Comparison of ENCODE assay signal across 17 mouse cellular contexts in genomic region chr4:117330132-117330531, GRCm38 (mm10).
A peak's percentile ranks its signal among the peaks of the same experiment; 100 is the strongest.
DNase-seq lines count a peak whose midpoint lies in the region; ATAC-seq and TF ChIP-seq lines count a peak whose summit lies in the region.
"Had no signal": no experiment of that assay in that cellular context is flagged by ENCODE, and none has a peak within 500 bp of the region (broad histone marks: within the 10 kb centered on the region; RNA-seq: fewer than 3 reads in every experiment).

No protein-coding gene starts in this region.

- WGBS in liver, adult 2 months: 28% methylated on average over 3 of the region's 3 CpGs
- 82% methylated on average over 3 of the region's 3 CpGs for WGBS in liver, postnatal 0 days (ENCODE audit: insufficient replicate concordance)
- WGBS in intestine, embryonic 15.5 days: 43% methylated on average over 3 of the region's 3 CpGs
- 79% methylated on average over 3 of the region's 3 CpGs for WGBS in midbrain, embryonic 16.5 days

- no peak for TF ChIP-seq POLR2A in liver, adult 2 months (IDR thresholded peaks at IDR 0.05; ENCODE audit: extremely low read depth, insufficient read depth, low read length)

- no peaks in the 10 kb centered on the region for H3K9me3 ChIP-seq in liver, postnatal 0 days (ENCODE audit: low read length)
- H3K9me3 ChIP-seq in intestine, embryonic 15.5 days: no peaks in the 10 kb centered on the region
- no peaks in the 10 kb centered on the region for H3K9me3 ChIP-seq in midbrain, embryonic 16.5 days (replicated peaks; ENCODE audit: control insufficient read depth, low read length, poor library complexity, severe bottlenecking)
- H3K9me3 ChIP-seq: heart, embryonic 12.5 days; liver, embryonic 12.5 days; stomach, embryonic 15.5 days had no signal

- no peaks in the 10 kb centered on the region for H3K27me3 ChIP-seq in liver, adult 2 months (ENCODE audit: control insufficient read depth, insufficient read depth, low read length)
- H3K27me3 ChIP-seq in liver, postnatal 0 days (ENCODE audit: insufficient read depth, low read length): no peaks in the 10 kb centered on the region
- peaks cover 23% of the 10 kb centered on the region for H3K27me3 ChIP-seq in intestine, embryonic 15.5 days (replicated peaks)
- H3K27me3 ChIP-seq in midbrain, embryonic 16.5 days (ENCODE audit: control insufficient read depth, insufficient read depth, low read depth, low read length): peaks cover 4% of the 10 kb centered on the region; the same call in 1 of the 2 replicates
- H3K27me3 ChIP-seq: stomach, embryonic 15.5 days had no signal

- peaks cover 3% of the 10 kb centered on the region; the same call in 1 of the 2 replicates for H3K4me1 ChIP-seq in liver, adult 2 months (ENCODE audit: control insufficient read depth, insufficient read depth, low read length)
- H3K4me1 ChIP-seq in liver, postnatal 0 days (ENCODE audit: insufficient read depth): no peaks in the 10 kb centered on the region
- peaks cover 11% of the 10 kb centered on the region for H3K4me1 ChIP-seq in intestine, embryonic 15.5 days (replicated peaks)
- no peaks in the 10 kb centered on the region for H3K4me1 ChIP-seq in midbrain, embryonic 16.5 days (ENCODE audit: control insufficient read depth, insufficient read depth, low read length)
- H3K4me1 ChIP-seq: liver, embryonic 12.5 days; stomach, embryonic 15.5 days had no signal

- no peaks in the 10 kb centered on the region for H3K79me2 ChIP-seq in liver, adult 2 months (ENCODE audit: control insufficient read depth, insufficient read depth, low read length)

- no peaks in the 10 kb centered on the region for H3K36me3 ChIP-seq in liver, adult 2 months (ENCODE audit: control insufficient read depth, insufficient read depth, low read length)
- no peaks in the 10 kb centered on the region for H3K36me3 ChIP-seq in liver, postnatal 0 days (replicated peaks; ENCODE audit: insufficient read depth, low read length)
- H3K36me3 ChIP-seq in intestine, embryonic 15.5 days: no peaks in the 10 kb centered on the region
- H3K36me3 ChIP-seq in midbrain, embryonic 16.5 days (ENCODE audit: control insufficient read depth, insufficient read depth, low read length): no peaks in the 10 kb centered on the region
- H3K36me3 ChIP-seq: heart, embryonic 12.5 days; liver, embryonic 12.5 days; stomach, embryonic 15.5 days had no signal

- no peak overlapping the region for H3K4me3 ChIP-seq in liver, adult 2 months (ENCODE audit: insufficient read depth, low read depth, low read length)
- no peak overlapping the region for H3K4me3 ChIP-seq in liver, postnatal 0 days (ENCODE audit: low read depth, low read length)
- H3K4me3 ChIP-seq in intestine, embryonic 15.5 days (replicated peaks): no peak overlapping the region
- H3K4me3 ChIP-seq in midbrain, embryonic 16.5 days (ENCODE audit: low read depth, low read length): no peak overlapping the region
- H3K4me3 ChIP-seq: heart, embryonic 12.5 days; liver, embryonic 12.5 days; myocyte; stomach, embryonic 15.5 days had no signal

- no peak for ATAC-seq in liver, postnatal 0 days
- ATAC-seq in intestine, embryonic 15.5 days: peak; percentile 57; the same call in 1 of the 2 replicates
- ATAC-seq in midbrain, embryonic 16.5 days: peak; percentile 60; the same call in 1 of the 2 replicates
- no peak for ATAC-seq in granulocyte monocyte progenitor cell, adult 5-6 weeks (replicated peaks; ENCODE audit: poor library complexity, severe bottlenecking)
- ATAC-seq: CD4-positive, CD25-positive, alpha-beta regulatory T cell, adult 4 months; forebrain, embryonic 14.5 days; liver, embryonic 12.5 days had no signal

- TF ChIP-seq CTCF in liver, adult 2 months (IDR thresholded peaks at IDR 0.05; ENCODE audit: low read depth, low read length): no peak
- no peak for TF ChIP-seq CTCF in liver, postnatal 0 days (IDR thresholded peaks at IDR 0.05; ENCODE audit: low read depth)

- no peak for TF ChIP-seq EP300 in liver, postnatal 0 days (IDR thresholded peaks at IDR 0.05; ENCODE audit: low read depth)

- peak; percentile 16 to 43 for DNase-seq in adrenal gland, adult (ENCODE audit: inconsistent age in 2 of 2, low spot score in 1 of 2)
- no peak for DNase-seq in adrenal gland, postnatal 25 days
- DNase-seq in liver, adult 2 months (ENCODE audit: extremely low read depth, low read depth, low spot score): peak; percentile 61
- DNase-seq in liver, postnatal 0 days: no peak
- DNase-seq in left cerebral cortex, postnatal 10 days (ENCODE audit: extremely low spot score in 1 of 2, low spot score in 2 of 2): no peak
- DNase-seq: cerebellum, adult 9-11 months; kidney, adult 8-10 months; spleen, adult 18-20 months had no signal

- intact Hi-C loops in left cerebral cortex, postnatal 10 days (cut with DNase I): no loop called here

- H3K27ac ChIP-seq in liver, adult 2 months (replicated peaks; ENCODE audit: insufficient read depth, low read depth, low read length): no peak overlapping the region
- H3K27ac ChIP-seq in liver, postnatal 0 days (ENCODE audit: low read depth): no peak overlapping the region
- H3K27ac ChIP-seq in intestine, embryonic 15.5 days: no peak overlapping the region
- H3K27ac ChIP-seq in midbrain, embryonic 16.5 days (ENCODE audit: low read length): no peak overlapping the region
- H3K27ac ChIP-seq: liver, embryonic 12.5 days; stomach, embryonic 15.5 days had no signal

- no peak overlapping the region for H3K4me2 ChIP-seq in liver, postnatal 0 days (ENCODE audit: low read depth, low read length)
- H3K4me2 ChIP-seq in intestine, embryonic 15.5 days (replicated peaks): no peak overlapping the region
- H3K4me2 ChIP-seq in midbrain, embryonic 16.5 days (ENCODE audit: low read length): no peak overlapping the region
- H3K4me2 ChIP-seq: heart, embryonic 12.5 days; liver, embryonic 12.5 days; stomach, embryonic 15.5 days had no signal

- no peak overlapping the region for H3K9ac ChIP-seq in liver, adult 2 months (ENCODE audit: low read depth, low read length)
- no peak overlapping the region for H3K9ac ChIP-seq in liver, postnatal 0 days (replicated peaks)
- no peak overlapping the region for H3K9ac ChIP-seq in intestine, embryonic 15.5 days
- H3K9ac ChIP-seq in midbrain, embryonic 16.5 days (ENCODE audit: low read depth, low read length): no peak overlapping the region
- H3K9ac ChIP-seq: heart, embryonic 12.5 days; liver, embryonic 12.5 days; stomach, embryonic 15.5 days had no signal

Comparison
In these comparisons a context has a peak if more than half of its experiments do, and no peak if none do; other contexts are left out.
1. DNase-seq: peak in adrenal gland, adult (2 of 2) and liver, adult 2 months (single experiment); none in adrenal gland, postnatal 25 days (single experiment), liver, postnatal 0 days (single experiment) and left cerebral cortex, postnatal 10 days (0 of 2).
2. ATAC-seq: peak in intestine, embryonic 15.5 days (single experiment) and midbrain, embryonic 16.5 days (single experiment); none in liver, postnatal 0 days (single experiment) and granulocyte monocyte progenitor cell, adult 5-6 weeks (single experiment).